Mouse (Mus musculus) 3134 (cell line): ENCODE data around the gene Rac2.

Experiments used
- DNase-seq: peaks from one replicate; pipeline ENCODE4 v3.0.0-alpha.2; 2011; ENCODE audit warnings: low spot score; ENCODE audit not compliant: insufficient read length; ENCODE audit errors: extremely low read depth

The Rac2 gene

DNA sequence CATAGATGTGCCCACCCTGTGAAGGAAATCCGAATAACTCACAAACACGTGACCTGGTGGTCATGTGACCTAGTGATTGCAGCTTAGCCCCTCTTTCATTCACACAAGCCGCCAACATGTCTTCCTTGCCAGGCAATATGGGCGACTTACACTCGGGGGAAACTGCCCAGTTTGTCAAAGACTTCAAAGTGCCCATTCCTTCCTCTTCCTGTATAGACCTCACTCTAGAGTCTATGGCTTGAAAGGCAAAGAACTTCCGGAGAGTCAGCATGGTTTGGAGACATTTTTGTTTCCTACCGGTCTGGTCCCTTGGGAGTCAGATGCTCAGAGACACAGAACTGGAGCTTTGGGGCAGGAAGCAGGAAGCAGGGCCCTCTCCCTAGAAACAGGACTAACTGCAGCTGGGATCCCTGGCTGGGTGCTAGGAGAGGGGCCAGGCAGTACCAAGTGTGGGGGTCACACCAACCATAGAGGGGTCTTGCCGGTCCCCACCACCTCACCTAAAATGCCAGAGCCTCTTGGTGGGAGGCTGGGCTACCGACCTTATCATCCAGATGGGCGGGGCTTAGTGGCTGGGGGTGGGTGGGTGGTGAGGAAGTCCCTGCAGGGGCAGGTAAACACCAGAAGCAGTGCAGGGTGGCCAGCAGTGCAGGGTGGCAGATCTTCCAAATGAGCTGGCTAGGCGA is 43.7 kb downstream of the Rac2 start:
- peak; percentile 82 for DNase-seq

DNA sequence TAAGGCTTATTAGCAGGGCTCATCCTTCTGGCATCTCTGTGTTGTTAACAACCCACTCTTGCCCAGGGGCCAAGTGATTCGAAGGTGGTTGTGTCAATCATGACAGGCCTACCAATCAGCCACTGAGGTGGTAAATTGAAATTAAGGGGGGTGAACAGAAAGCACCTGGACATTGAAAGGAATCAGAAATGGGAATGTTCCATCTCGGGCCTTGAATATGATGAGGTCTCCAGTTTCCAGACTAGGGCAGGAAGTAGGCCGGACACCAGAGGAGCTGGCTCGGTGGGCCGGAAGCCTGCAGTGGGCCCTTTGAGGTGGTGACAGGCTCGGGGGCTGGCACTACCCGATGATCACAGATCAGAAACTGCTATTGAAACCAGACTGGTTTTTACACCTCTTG is 44.6 kb downstream of the Rac2 start:
- DNase-seq, result peak; percentile 51

DNA sequence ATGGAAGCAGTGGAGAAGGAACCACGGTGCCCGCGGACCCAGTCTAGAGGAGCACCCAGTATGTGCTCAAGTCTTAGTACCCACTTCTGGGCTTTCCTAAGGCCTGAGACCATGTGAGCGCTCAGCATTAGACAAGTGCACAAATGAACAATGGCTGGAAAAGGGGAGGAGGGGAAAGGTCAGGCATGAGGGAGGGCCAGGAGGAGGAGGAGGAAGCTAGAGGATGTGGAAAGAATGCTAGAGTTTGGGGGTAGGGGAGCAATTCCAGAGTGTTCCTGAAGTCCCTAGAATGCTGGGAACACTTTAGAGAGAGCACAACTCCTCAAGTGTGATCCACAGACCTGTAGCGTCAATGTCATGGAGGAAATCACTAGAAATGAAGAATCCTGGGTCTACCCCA is 48.4 kb downstream of the Rac2 start:
- no peak for DNase-seq

DNA sequence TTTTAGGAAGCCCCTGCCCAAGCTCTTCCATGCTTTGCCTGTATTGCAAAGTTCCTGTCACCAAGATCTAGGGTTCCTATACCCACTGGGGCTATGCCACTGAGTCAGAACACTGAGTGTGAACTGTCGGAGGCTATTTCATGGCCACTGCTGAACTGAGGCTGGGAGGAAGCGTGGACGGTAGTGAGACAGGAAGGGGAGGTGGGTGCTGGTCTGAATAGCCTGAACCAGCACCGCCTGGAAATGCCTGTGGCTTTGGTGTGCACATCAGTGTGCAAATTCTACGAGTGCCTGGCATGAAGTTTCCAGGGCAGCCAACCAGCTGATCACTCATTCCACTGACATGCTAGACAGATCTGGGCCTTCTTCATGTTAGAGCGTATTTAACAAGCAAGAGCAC is 50.7 kb downstream of the Rac2 start:
- DNase-seq, result no peak

DNA sequence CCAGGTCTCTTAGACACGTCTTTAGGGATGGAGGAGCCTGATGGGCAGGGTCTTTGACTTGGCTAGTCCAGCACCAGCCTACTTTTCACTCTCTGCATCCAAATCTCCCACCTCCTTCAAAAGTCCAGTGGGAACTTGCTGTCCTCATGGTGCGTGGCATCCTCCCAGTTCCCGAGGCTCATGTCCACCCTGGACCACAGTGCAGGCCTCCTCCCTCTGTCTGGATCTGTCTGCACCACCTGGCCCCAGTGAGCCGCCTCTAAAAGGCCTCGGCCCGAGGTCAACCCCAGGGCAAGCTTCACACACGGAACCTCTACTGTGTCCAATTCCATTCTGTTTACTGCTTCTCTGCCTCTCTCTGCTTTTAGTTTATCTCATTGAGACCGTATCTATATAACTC is 51.3 kb downstream of the Rac2 start:
- DNase-seq, result no peak

DNA sequence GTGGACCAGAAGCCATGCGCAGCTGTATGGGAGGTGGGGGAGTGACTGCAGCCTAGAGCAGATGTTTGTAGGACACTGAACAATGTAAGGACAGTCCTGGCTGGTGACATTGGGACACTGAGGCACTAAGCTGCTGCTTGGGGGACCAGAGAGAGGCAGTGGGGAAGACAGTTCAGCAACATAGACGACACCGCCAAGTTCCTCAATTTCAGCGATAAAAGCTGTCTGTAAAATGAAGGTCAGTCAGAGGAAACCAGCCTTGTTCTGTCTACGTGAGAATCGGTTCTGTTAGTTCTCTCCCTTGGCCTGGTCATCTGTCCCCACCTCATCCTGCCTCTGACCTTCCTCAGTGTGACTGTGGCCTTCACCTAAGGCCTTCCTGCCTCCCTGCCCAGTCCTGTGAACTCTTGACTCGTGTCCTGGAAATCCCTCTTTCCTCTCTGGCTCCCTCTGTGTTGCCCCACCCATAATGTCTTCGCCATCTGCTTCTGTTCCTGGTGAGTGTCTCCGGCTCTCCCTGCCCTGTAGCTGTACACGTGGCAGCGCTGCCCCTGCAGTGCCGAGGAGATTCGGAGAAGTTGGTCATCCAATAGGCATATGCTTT is 52.4 kb downstream of the Rac2 start:
- DNase-seq, result no peak

DNA sequence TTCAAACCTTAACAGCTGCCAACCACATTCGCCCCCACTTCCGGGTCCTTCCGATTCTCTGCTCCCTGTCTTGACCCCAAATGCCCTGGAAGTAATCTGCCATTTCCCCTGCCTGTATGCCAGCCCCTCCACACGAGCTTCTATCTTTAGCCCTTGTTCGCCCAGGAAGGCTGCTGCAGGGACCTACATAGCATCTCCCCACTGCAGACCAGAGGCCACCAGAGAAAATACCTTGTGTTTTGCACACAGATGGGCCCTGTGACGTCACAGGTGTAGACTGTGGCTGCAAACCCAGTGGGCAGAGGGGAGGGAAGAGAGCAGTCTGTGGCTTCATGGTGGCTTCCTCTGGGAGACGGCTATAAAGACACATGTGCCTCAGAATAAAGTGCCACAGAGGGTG is 54.4 kb downstream of the Rac2 start:
- no peak for DNase-seq

DNA sequence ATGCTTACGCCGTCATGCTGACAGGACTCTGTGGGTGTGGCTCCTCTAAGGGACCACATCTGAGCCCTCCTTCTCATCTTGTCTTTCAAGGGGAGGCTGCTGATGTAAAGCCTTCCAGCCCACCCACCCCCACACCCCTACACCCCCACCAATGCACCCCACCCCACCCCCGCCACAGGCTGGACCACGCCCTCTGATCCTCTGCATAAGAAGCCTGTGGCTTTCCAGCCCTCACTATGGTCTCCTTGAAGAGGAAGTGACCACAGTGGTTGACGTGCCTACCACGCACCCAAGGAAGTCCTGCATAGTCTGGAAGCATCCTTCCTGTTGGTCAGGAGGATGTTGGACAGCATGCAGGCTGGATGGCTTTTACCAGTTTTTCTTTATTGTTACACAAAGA is 56.8 kb downstream of the Rac2 start:
- DNase-seq, result no peak

DNA sequence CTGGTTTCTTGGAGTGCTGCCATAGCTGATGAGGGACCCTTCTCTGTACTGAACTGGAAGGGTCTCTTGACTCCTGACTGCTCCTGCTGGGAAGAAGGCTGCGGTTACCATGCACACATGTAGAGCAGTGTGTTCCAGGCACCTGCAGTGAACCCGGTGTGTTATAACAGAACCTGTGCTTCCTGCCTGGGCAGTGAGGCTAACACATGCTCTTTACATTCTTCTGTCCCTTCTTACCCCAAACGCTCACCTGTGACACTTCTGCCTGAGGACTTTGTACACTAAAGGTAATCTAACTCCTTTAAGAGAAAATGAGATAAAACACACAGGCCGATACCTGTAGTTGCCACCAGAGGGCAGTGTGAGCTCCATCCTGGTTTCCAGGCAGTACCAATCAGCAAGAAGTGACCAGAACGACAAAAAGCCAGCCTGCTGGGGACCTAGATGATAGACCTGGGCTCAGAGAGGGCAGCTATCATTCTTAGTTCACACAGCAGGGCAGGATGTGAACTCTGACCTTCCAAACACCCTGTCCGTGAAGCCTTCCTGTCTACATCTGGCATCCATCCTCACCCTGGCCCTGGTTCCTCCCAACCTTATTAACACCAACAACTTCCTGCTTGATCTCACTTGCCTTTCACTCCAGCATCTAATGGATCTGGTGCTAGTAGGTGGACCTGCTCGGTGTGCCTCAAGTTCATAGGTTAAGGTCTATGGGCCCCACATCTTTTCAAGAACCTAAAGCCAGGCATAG is 58.0 kb downstream of the Rac2 start:
- DNase-seq, result peak; percentile 41

DNA sequence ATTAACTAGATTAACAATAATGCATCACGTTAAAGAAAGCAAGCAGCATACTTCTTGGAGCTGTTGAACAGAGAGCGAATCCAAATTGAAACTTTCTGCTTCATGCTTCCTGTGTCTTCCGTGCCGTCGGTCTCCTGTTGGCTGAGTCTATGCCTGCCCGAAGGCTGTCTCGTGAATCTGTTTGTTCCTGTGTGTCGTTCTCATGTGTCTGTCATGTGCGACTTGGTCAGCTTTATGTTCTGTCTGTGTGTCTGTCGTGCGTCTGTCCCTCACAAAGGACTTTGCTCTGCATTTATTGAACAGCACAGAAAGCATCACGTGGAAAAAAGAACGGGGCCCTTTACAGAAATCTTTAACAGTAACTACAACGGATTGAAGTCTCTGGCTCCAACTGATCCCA is 59.6 kb downstream of the Rac2 start:
- DNase-seq, result no peak

DNA sequence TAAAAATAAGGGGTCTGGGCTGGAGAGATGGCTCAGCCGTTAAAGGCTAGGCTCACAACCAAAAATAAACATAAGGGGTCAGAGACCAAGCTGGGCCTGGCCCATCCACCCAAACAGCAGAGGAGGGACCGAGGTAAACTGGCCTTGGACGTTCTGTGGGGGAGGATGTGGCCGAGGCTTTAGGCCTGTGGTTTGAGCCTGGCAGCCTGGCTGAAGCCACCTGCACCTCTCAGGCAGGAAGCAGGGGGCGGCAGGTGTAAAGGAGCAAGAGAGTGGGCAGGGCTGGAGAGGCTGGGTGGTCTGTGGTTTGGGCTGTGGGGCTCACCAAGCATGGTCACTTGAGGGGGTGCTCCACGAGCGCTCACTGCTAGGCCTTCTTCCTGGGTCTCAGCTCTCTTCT is 60.6 kb downstream of the Rac2 start:
- no peak for DNase-seq

DNA sequence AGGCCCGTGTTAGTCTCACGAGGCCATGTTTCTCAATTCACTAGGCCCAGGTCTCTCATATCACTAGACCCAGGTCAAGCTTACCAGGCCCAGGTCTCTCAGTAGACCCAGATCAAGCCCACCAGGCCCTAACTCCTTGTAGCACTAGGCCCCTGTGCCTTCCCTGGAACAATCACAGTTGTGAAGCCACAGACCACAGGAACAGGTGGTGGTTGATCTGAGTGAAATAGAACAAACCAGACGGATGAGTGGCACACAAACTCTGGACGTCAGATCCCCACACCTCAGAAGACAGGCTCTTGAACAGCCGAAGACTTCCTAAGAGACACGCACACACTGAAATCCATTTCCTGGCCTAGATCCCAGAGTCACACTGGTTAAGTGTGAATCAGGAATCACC is 61.8 kb downstream of the Rac2 start:
- no peak for DNase-seq

DNA sequence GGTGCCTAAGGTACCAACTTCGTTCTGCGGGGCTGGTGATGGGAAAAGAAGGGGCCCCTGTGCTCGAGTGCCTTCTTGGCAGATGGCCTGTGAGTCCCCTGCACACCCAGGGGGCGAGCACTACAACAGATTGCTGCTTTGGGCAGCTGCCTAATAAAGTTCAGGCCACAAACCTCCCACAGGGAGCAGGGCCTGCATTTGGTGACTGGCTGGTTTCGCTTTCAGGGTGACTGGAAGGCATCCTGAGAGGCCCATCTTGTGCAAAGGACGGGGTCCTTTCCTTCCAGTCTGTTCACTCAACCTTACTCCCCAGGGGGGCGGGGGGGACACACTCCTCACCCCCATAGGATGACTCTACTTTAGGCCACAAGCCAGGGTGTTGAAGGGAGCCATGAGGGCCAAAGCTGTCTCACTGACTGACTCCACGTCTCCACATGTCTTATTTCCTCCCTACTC is 62.4 kb downstream of the Rac2 start:
- peak; percentile 40 for DNase-seq

DNA sequence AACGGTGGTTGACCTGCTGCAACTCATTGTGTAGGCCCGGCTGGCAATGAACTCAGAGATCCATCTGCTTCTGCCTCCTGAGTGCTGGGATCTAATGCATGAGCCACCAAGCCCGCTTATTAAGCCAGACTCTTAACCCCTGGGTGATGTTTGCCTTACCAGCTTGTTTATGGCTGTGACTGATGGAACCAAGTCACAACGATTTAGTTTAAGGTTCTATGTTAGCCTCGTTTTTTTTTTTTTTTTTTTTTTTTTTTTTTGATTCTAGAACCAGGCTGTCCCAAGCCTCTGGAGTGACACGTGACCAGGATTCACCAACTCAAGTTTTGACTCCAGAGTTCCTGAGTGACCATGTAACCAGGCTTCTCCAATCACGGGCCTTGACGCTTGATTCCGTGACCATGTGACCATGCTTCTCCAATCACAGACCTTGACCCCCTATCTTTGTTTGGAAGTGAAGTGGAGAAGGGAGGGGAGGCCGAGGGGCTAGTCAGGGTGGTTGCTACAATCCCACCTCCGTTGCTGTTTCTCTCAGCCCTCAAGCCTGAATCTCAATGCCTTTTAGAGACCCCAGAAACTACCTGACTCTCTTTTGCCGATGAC is 63.2 kb downstream of the Rac2 start:
- DNase-seq, result no peak
